Mouse (Mus musculus) CH12F3 (cell line): Measurements from ENCODE around the gene Nipa2.
"Not testable (repeated sequence)": the region's sequence is repeated elsewhere in the genome, so short reads cannot be mapped to it uniquely, and the experiment has no call there.

Experiments
- in situ Hi-C: fragments of 300-500 bp; cut with MboI; formaldehyde crosslinking; loops from 2 replicates; pipeline ENCODE4 v1.14.3; 2020; ENCODE audit warnings: low sequenced_read_pairs

Nipa2 gene

GRCm38 (mm10) chr7:55956054-55956453, 6.2 kb downstream of the Nipa2 start:
- in situ Hi-C loops, result no loop called here

GRCm38 (mm10) chr7:55938341-55938740, 23.9 kb downstream of the Nipa2 start:
- in situ Hi-C loops, result no loop called here

GRCm38 (mm10) chr7:55935025-55935424, 27.3 kb downstream of the Nipa2 start:
- in situ Hi-C loops, result no loop called here

- in situ Hi-C loops, result no loop called here
Measured at GRCm38 (mm10) chr7:55928649-55929048, 33.6 kb downstream of the Nipa2 start.

- in situ Hi-C loops, result no loop called here
Measured at GRCm38 (mm10) chr7:55927262-55927661, 35.0 kb downstream of the Nipa2 start.

GRCm38 (mm10) chr7:55918365-55918764, 43.9 kb downstream of the Nipa2 start:
- in situ Hi-C loops, result not testable (repeated sequence)

- in situ Hi-C loops, result no loop called here
Measured at GRCm38 (mm10) chr7:55912118-55912517, 50.2 kb downstream of the Nipa2 start.

GRCm38 (mm10) chr7:55911371-55911770, 50.9 kb downstream of the Nipa2 start:
- in situ Hi-C loops, result no loop called here

- in situ Hi-C loops, result no loop called here
Measured at GRCm38 (mm10) chr7:55910356-55910755, 51.9 kb downstream of the Nipa2 start.

- in situ Hi-C loops, result no loop called here
Measured at GRCm38 (mm10) chr7:55909519-55909918, 52.8 kb downstream of the Nipa2 start.

GRCm38 (mm10) chr7:55905449-55905848, 56.8 kb downstream of the Nipa2 start:
- in situ Hi-C loops, result no loop called here

- in situ Hi-C loops, result no loop called here
Measured at GRCm38 (mm10) chr7:55903766-55904165, 58.5 kb downstream of the Nipa2 start.

- in situ Hi-C loops, result no loop called here
Measured at GRCm38 (mm10) chr7:55891797-55892196, 70.5 kb downstream of the Nipa2 start.

- in situ Hi-C loops, result no loop called here
Measured at GRCm38 (mm10) chr7:55890731-55891130, 71.5 kb downstream of the Nipa2 start.

- in situ Hi-C loops, result no loop called here
Measured at GRCm38 (mm10) chr7:55889996-55890395, 72.3 kb downstream of the Nipa2 start.

- in situ Hi-C loops, result no loop called here
Measured at GRCm38 (mm10) chr7:55888603-55889002, 73.7 kb downstream of the Nipa2 start.
